Mouse (Mus musculus) heart, embryonic 12.5 days (tissue): Measurements from ENCODE around the gene Txnrd2. TPM values are rescaled to one million over a fixed set of nuclear protein-coding genes. Genes with fewer than 3 reads are reported as not detected.

ENCODE experiments used
- ATAC-seq: fragments of 200-750 bp; cut with Nextera tagmentation; 2 replicates; pipeline ENCODE4 v1.8.0; 2017; ENCODE audit warnings: moderate TSS enrichment, moderate library complexity; ENCODE audit not compliant: insufficient number of reproducible peaks, low FRiP score
- H3K27ac ChIP-seq: fragments of 300-500 bp; sonication (generic); 2 replicates; pipeline ENCODE4 v1.5.1; 2016; ENCODE audit warnings: mild to moderate bottlenecking, moderate library complexity; ENCODE audit not compliant: poor library complexity, severe bottlenecking
- H3K27me3 ChIP-seq: fragments of 300-500 bp; sonication (generic); replicated peaks from 2 replicates; pipeline ENCODE4 v1.6.1; 2016; ENCODE audit warnings: mild to moderate bottlenecking, moderate library complexity
- H3K36me3 ChIP-seq: fragments of 300-500 bp; sonication (generic); 2 replicates; pipeline ENCODE4 v1.6.1; 2016; ENCODE audit warnings: mild to moderate bottlenecking, moderate library complexity
- H3K4me1 ChIP-seq: fragments of 300-500 bp; sonication (generic); replicated peaks from 2 replicates; pipeline ENCODE4 v1.6.1; 2016; ENCODE audit warnings: mild to moderate bottlenecking
- H3K4me2 ChIP-seq: fragments of 300-500 bp; sonication (generic); 2 replicates; pipeline ENCODE4 v1.6.1; 2016; ENCODE audit warnings: mild to moderate bottlenecking, moderate library complexity
- H3K4me3 ChIP-seq: fragments of 300-500 bp; sonication (generic); 2 replicates; pipeline ENCODE4 v1.5.1; 2016; ENCODE audit warnings: mild to moderate bottlenecking
- H3K9ac ChIP-seq: fragments of 300-500 bp; sonication (generic); 2 replicates; pipeline ENCODE4 v1.6.1; 2016; ENCODE audit warnings: mild to moderate bottlenecking, moderate library complexity
- H3K9me3 ChIP-seq: fragments of 300-500 bp; sonication (generic); replicated peaks from 2 replicates; pipeline ENCODE4 v1.6.1; 2016; ENCODE audit warnings: mild to moderate bottlenecking, moderate library complexity
- WGBS: fragments of 180-500 bp; shearing (Covaris S2); methylation state at CpG from one replicate; pipeline ENCODE4 v1.1.7; 2016; 5-methylcytosine and 5-hydroxymethylcytosine counted together
- polyA plus RNA-seq: library from polyadenylated mRNA; unstranded; fragments of >200 nt; fragmentation: Nextera tagmentation; extraction: Ambion mirVana; gene quantifications from 2 replicates; pipeline ENCODE4 v1.2.1, GENCODE M21; 2016

The Txnrd2 gene
- polyA plus RNA-seq, 1 experiment from 2014 or later = 34.9 TPM

DNA sequence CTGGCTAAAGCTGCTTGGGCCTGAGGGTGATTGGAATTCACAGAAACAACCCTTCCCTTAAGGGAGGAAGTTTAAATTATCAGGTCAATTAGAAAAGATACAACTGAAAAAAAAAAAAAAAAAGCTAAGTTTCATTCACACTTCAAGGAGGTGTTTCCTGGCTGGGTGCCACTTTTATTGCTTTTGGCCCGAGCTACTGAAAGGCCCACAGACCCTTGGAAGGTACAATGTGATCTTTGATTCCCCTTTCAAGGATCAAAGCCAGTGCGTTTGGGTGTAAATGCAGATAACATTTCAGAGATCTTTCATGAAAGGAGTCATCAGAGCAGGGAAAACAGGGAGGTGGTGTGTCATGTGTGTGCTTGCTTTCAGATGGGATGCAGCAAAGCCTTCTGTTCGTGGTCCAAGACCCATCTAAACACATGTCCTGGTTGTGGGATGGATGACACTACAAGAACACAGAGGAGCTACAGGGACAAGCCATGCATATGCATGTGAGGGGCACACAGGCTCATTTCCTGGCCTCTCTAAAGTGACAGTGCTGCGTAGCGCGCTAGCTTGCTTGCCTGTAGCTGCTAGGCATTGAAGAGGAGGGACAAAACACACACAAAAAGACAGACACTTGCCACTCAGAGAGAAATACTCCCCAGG, 71.8 kb downstream of the Txnrd2 start:
- Histone ChIP-seq H3K9me3 (0 out of 2 replicates have a peak, but pooled peaks cover 4% of the 10 kb centered on the region), H3K27ac (peak overlapping the region; percentile 85), H3K4me1 (peaks cover 18% of the 10 kb centered on the region), H3K4me3 (peak overlapping the region; percentile 69), H3K9ac (peak overlapping the region; percentile 81), H3K36me3 (peaks cover 15% of the 10 kb centered on the region), H3K4me2 (peak overlapping the region; percentile 95), H3K27me3 (no peaks in the 10 kb centered on the region)
- 13% methylated on average over 6 of the region's 6 CpGs for WGBS
- ATAC-seq = peak; percentile 62

GRCm38 (mm10) chr16:18498558-18498990, 72.4 kb downstream of the Txnrd2 start, which contains the start of the genes Gnb1l and Rtl10:
Gene Gnb1l (plus strand): TSS chr16:18498713.
Gene Rtl10 (plus strand): TSS chr16:18498901.
- peaks cover 18% of the 10 kb centered on the region for H3K4me1 ChIP-seq

DNA sequence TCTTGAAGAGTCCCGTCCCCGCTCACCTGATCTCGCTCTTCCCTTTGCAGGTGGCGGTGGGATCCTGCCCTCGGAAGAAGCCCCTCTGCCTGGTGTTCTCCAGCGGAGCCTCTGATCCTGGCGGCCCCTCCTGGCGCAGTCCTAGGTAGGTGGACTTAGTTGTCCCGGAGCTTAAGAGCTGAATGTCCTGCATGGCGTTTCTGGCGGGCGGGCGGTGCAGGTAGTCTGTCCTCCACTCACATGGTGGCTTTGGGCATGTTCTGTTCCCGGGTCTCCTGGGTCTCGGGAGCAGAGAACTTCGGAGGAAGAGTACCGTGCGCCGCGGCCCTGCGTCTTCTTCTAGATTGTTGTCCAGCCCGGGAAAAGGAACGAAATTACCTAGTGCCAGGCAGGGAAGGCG, 72.8 kb downstream of the Txnrd2 start:
- under 1% methylated on average over 24 of the region's 24 CpGs for WGBS
- Histone ChIP-seq H3K27ac (peak overlapping the region; percentile 50), H3K27me3 (no peaks in the 10 kb centered on the region), H3K4me1 (peaks cover 18% of the 10 kb centered on the region), H3K4me2 (peak overlapping the region; percentile 95), H3K4me3 (peak overlapping the region; percentile 69), H3K9ac (peak overlapping the region; percentile 81), H3K36me3 (peaks cover 22% of the 10 kb centered on the region), H3K9me3 (0 out of 2 replicates have a peak, but pooled peaks cover 4% of the 10 kb centered on the region)
- peak; percentile 55 for ATAC-seq

More at GRCm38 (mm10) chr16:18498558-18498990, 72.4 kb downstream of the Txnrd2 start, which contains the start of the genes Gnb1l and Rtl10:
- under 1% methylated on average over 51 of the region's 51 CpGs for WGBS
- Histone ChIP-seq H3K4me2 (peak within 1 kb of the TSS; percentile 95), H3K27me3 (no peaks in the 10 kb centered on the region), H3K36me3 (peaks cover 18% of the 10 kb centered on the region), H3K9ac (peak within 1 kb of the TSS; percentile 81), H3K27ac (peak within 1 kb of the TSS; percentile 85), H3K4me3 (peak within 1 kb of the TSS; percentile 69), H3K9me3 (0 out of 2 replicates have a peak, but pooled peaks cover 4% of the 10 kb centered on the region)
- peak; percentile 96 for ATAC-seq

- H3K9me3 ChIP-seq = no peaks in the 10 kb centered on the region
- H3K9ac ChIP-seq = no peak overlapping the region
- H3K4me2 ChIP-seq = no peak overlapping the region
- H3K27ac ChIP-seq = no peak overlapping the region
- peaks cover 18% of the 10 kb centered on the region for H3K4me1 ChIP-seq
- no peak overlapping the region for H3K4me3 ChIP-seq
- peaks cover 22% of the 10 kb centered on the region for H3K36me3 ChIP-seq
- ATAC-seq = no peak
- no peaks in the 10 kb centered on the region for H3K27me3 ChIP-seq
- 91% methylated on average over 6 of the region's 6 CpGs for WGBS
Observed at GRCm38 (mm10) chr16:18501531-18501930, 75.3 kb downstream of the Txnrd2 start.

DNA sequence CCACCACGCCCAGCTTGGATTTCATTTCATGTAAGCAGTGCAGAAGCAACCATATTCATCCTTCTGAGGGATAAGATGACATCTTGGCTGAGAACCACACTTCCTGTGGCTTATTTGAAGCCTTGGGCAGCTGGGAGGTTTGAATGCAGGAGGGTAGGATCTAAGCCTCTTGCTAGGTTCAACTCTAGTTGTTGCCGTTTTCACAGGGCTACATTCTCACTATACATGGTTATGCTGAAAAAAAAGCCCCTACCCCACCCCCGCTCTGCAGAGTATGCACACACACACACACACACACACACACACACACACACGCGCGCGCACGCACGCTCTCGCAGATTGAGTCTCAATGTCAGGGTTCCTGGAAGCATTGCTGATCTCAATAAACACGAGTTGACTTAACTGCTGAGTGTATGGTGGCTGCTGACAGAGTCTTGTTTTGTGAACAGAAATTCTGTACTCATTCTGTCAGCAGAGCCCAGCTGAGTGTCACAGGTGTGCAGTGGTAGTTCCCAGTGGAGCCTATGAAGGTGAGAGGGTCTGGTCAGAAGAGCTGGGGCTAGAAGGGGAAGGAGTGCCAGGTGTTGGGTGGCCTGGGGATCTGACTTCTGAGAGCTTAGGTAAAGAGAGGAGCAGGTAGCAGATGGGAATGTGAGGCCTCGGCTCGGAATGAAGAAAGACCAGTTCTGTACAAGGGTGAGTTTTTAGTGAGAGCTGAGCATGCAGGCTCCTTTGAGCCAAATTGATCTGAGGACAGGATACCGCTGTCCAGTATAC, 77.6 kb downstream of the Txnrd2 start:
- Histone ChIP-seq H3K36me3 (peaks cover 22% of the 10 kb centered on the region), H3K4me1 (peaks cover 14% of the 10 kb centered on the region), H3K4me3 (no peak overlapping the region), H3K27me3 (peaks cover 6% of the 10 kb centered on the region; the same call in 1 of the 2 replicates), H3K9me3 (no peaks in the 10 kb centered on the region), H3K9ac (no peak overlapping the region), H3K27ac (no peak overlapping the region), H3K4me2 (no peak overlapping the region)
- ATAC-seq = no peak
- WGBS = 92% methylated on average over 14 of the region's 14 CpGs

DNA sequence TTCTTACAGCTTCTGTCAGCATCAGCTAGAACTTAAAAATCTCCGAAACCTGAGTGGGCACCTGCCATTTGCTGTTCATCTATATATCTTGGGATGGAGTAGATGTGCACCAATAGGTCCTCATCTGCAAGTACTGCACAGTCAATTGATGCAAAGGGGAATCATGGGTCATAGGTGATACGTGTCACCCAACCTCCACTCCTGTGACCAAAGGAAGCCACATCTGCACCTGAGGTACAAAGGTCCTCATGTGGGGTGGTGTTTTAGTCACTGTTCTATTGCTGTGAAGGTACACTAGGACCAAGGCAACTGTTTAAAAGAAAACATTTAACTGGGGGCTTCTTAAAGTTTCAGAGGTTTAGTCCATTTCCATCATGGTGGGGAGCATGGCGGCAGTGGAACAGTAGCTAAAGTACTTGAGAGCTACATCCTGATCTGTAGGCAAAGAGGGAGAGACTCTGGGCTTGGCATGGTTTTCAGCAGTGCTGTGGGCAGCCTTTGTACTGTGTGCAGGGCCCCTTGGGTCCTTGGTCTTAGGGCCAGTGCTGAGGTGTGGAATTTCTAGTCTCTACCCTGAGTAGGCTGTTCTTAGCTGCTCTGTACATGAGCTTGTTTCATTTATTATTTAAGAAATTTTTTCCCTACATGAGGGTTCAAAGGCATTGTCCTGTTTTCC, 80.5 kb downstream of the Txnrd2 start:
- Histone ChIP-seq H3K27me3 (peaks cover 6% of the 10 kb centered on the region; the same call in 1 of the 2 replicates), H3K4me1 (peaks cover 19% of the 10 kb centered on the region), H3K9me3 (no peaks in the 10 kb centered on the region), H3K9ac (no peak overlapping the region), H3K4me2 (no peak overlapping the region), H3K36me3 (peaks cover 12% of the 10 kb centered on the region), H3K27ac (no peak overlapping the region), H3K4me3 (no peak overlapping the region)
- 91% methylated on average over 3 of the region's 3 CpGs for WGBS
- ATAC-seq = no peak

- H3K9me3 ChIP-seq = no peaks in the 10 kb centered on the region
- H3K36me3 ChIP-seq = peaks cover 7% of the 10 kb centered on the region; the same call in 1 of the 2 replicates
- H3K4me1 ChIP-seq = peaks cover 17% of the 10 kb centered on the region
- no peak overlapping the region for H3K9ac ChIP-seq
- H3K27ac ChIP-seq = no peak overlapping the region
- ATAC-seq = no peak
- no peak overlapping the region for H3K4me3 ChIP-seq
- peaks cover 6% of the 10 kb centered on the region; the same call in 1 of the 2 replicates for H3K27me3 ChIP-seq
- 60% methylated on average over 1 of the region's 1 CpGs for WGBS
- H3K4me2 ChIP-seq = no peak overlapping the region
Observed at GRCm38 (mm10) chr16:18507200-18507549, 81.0 kb downstream of the Txnrd2 start.

DNA sequence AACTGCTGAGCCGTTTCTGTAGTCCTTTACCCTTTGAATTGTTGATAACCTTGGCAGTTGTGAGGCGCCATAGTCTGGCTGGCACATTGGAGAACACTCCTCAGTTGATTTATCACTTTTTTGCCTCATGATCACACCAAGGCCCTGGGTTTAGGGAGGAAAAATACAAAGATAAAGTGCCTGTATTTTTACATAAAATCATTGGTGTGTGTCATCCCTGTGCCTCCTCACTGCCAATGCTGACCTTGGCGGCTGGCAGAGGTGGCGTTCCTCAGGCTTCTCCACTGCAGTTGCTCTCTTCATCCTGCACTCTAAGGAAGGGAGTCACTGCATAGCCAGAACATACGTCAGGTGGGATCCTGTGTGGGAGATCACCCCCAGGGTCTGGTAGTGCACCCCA, 85.6 kb downstream of the Txnrd2 start:
- 71% methylated on average over 5 of the region's 5 CpGs for WGBS
- no peak for ATAC-seq
- no peaks in the 10 kb centered on the region for H3K9me3 ChIP-seq
- H3K4me1 ChIP-seq = peaks cover 16% of the 10 kb centered on the region
- no peak overlapping the region for H3K4me3 ChIP-seq
- H3K27me3 ChIP-seq = peaks cover 6% of the 10 kb centered on the region; the same call in 1 of the 2 replicates
- H3K27ac ChIP-seq = no peak overlapping the region
- H3K36me3 ChIP-seq = no peaks in the 10 kb centered on the region
- H3K9ac ChIP-seq = no peak overlapping the region
- H3K4me2 ChIP-seq = no peak overlapping the region

GRCm38 (mm10) chr16:18513508-18513907, 87.3 kb downstream of the Txnrd2 start:
- no peak overlapping the region for H3K4me3 ChIP-seq
- H3K27ac ChIP-seq = no peak overlapping the region
- no peaks in the 10 kb centered on the region; the same call in 1 of the 2 replicates for H3K27me3 ChIP-seq
- no peak for ATAC-seq
- WGBS = 58% methylated on average over 6 of the region's 6 CpGs
- no peaks in the 10 kb centered on the region for H3K9me3 ChIP-seq
- H3K36me3 ChIP-seq = no peaks in the 10 kb centered on the region
- no peak overlapping the region for H3K4me2 ChIP-seq
- no peak overlapping the region for H3K9ac ChIP-seq
- H3K4me1 ChIP-seq = peaks cover 16% of the 10 kb centered on the region

GRCm38 (mm10) chr16:18518091-18518490, 91.9 kb downstream of the Txnrd2 start:
- Histone ChIP-seq H3K27ac (no peak overlapping the region), H3K27me3 (no peaks in the 10 kb centered on the region), H3K4me3 (no peak overlapping the region), H3K9ac (no peak overlapping the region), H3K36me3 (no peaks in the 10 kb centered on the region), H3K4me1 (no peaks in the 10 kb centered on the region), H3K4me2 (no peak overlapping the region), H3K9me3 (no peaks in the 10 kb centered on the region)
- ATAC-seq = no peak
